Comparison of ENCODE assay signal across 14 mouse cellular contexts in genomic region chr19:56727170-56727877, GRCm38 (mm10). TPM values are rescaled to one million over a fixed set of nuclear protein-coding genes. Genes with fewer than 3 reads are reported as not detected.
DNase-seq lines count a peak whose midpoint lies in the region; ATAC-seq and TF ChIP-seq lines count a peak whose summit lies in the region.
"Had no signal": no experiment of that assay in that cellular context is flagged by ENCODE, and none has a peak within 500 bp of the region (broad histone marks: within the 10 kb centered on the region; RNA-seq: fewer than 3 reads in every experiment).

No protein-coding gene starts in this region.

- H3K9me3 ChIP-seq in heart, embryonic 12.5 days (replicated peaks): no peaks in the 10 kb centered on the region
- no peaks in the 10 kb centered on the region for H3K9me3 ChIP-seq in forebrain, postnatal 0 days (ENCODE audit: low read length)

- H3K4me2 ChIP-seq in heart, embryonic 12.5 days: peak overlapping the region; percentile 48
- H3K4me2 ChIP-seq in forebrain, postnatal 0 days (ENCODE audit: low read depth): peak overlapping the region; percentile 30

- H3K36me3 ChIP-seq in heart, embryonic 12.5 days: no peaks in the 10 kb centered on the region
- H3K36me3 ChIP-seq in forebrain, postnatal 0 days (ENCODE audit: insufficient read depth): no peaks in the 10 kb centered on the region

- 42% methylated on average over 14 of the region's 14 CpGs for WGBS in heart, embryonic 12.5 days
- 39% methylated on average over 14 of the region's 14 CpGs for WGBS in forebrain, postnatal 0 days

- no peak for DNase-seq in heart, adult 8-10 months (ENCODE audit: low spot score)
- peak; percentile 38 for DNase-seq in left cerebral cortex, adult 11 months (ENCODE audit: low spot score)
- DNase-seq in left cerebral cortex, postnatal 4 days: no peak
- peak; percentile 36 for DNase-seq in Muller cell, postnatal 12 days (ENCODE audit: inconsistent ontology term)
- peak; percentile 70 for DNase-seq in forebrain, postnatal 0 days
- no peak for DNase-seq in kidney, adult 8-10 months
- no peak for DNase-seq in cerebellum, postnatal 36 days
- DNase-seq: adrenal gland, adult 2 months; B cell, adult 2 months; cerebellum, adult 11-12 months; kidney, postnatal 36 days; thymus, postnatal 25 days had no signal

- peak overlapping the region; percentile 29; the same call in 1 of the 2 replicates for H3K27ac ChIP-seq in heart, embryonic 12.5 days (ENCODE audit: poor library complexity, severe bottlenecking)
- H3K27ac ChIP-seq in forebrain, postnatal 0 days (ENCODE audit: low read depth, low read length): 0 out of 2 replicates have a peak overlapping the region, but pooled peaks have one; percentile 35
- H3K27ac ChIP-seq: macrophage had no signal

- no peak overlapping the region for H3K9ac ChIP-seq in heart, embryonic 12.5 days
- H3K9ac ChIP-seq in forebrain, postnatal 0 days: 0 out of 2 replicates have a peak overlapping the region, but pooled peaks have one; percentile 3

- no peak overlapping the region for H3K4me3 ChIP-seq in heart, embryonic 12.5 days
- peak overlapping the region; percentile 22 for H3K4me3 ChIP-seq in forebrain, postnatal 0 days (ENCODE audit: low read depth, low read length)

- no peaks in the 10 kb centered on the region for H3K27me3 ChIP-seq in heart, embryonic 12.5 days (replicated peaks)
- H3K27me3 ChIP-seq in forebrain, postnatal 0 days (ENCODE audit: insufficient read depth, low read length): peaks cover 6% of the 10 kb centered on the region; the same call in 1 of the 2 replicates

- intact Hi-C loops in left cerebral cortex, postnatal 4 days (cut with DNase I): no loop called here

- TF ChIP-seq CTCF in forebrain, postnatal 0 days (IDR thresholded peaks at IDR 0.05; ENCODE audit: low read depth): no peak

- ATAC-seq in heart, embryonic 12.5 days (ENCODE audit: insufficient number of reproducible peaks, low FRiP score): 0 out of 2 replicates have a peak, but pooled peaks have one; percentile 24
- ATAC-seq in forebrain, postnatal 0 days: peak; percentile 81

- peaks cover 57% of the 10 kb centered on the region for H3K4me1 ChIP-seq in heart, embryonic 12.5 days (replicated peaks)
- peaks cover 7% of the 10 kb centered on the region; the same call in 1 of the 2 replicates for H3K4me1 ChIP-seq in forebrain, postnatal 0 days (ENCODE audit: insufficient read depth)

RNA-seq across cellular contexts. Expression of gene Adrb1, which starts 5.3 kb away (rescaled TPM):
- polyA plus RNA-seq in heart, embryonic 12.5 days (2016; fragmentation: Nextera tagmentation; extraction: Ambion mirVana): 3.9 and 4.2 TPM in 2 replicates
- 10 to 100 TPM; 19.4 to 26.8 (median 22.2) TPM for total RNA-seq in heart, adult 8-10 months (2022)
- 10 to 100 TPM; 10.4 to 12.2 TPM for total RNA-seq in left cerebral cortex, postnatal 4 days (2021)
- total RNA-seq in forebrain, postnatal 0 days (2014; rRNA removed): 7.3 and 8.5 TPM in 2 replicates
- polyA plus RNA-seq in forebrain, postnatal 0 days (2015; fragmentation: Nextera tagmentation; extraction: Ambion mirVana): 2.8 and 3.4 TPM in 2 replicates

Comparison
In these comparisons a context has a peak if more than half of its experiments do, and no peak if none do; other contexts are left out.
1. DNase-seq: peak in left cerebral cortex, adult 11 months (single experiment), Muller cell, postnatal 12 days (single experiment) and forebrain, postnatal 0 days (single experiment); none in heart, adult 8-10 months (single experiment), left cerebral cortex, postnatal 4 days (single experiment), kidney, adult 8-10 months (0 of 2) and cerebellum, postnatal 36 days (0 of 2).